Mouse (Mus musculus) midbrain, embryonic 11.5 days (tissue): Measurements from ENCODE around the gene Tcf12. TPM values are rescaled to one million over a fixed set of nuclear protein-coding genes. Genes with fewer than 3 reads are reported as not detected.

Experiments used
- ATAC-seq: fragments of 200-750 bp; cut with Nextera tagmentation; 2 replicates; pipeline ENCODE4 v1.8.0; 2017; ENCODE audit warnings: moderate TSS enrichment, moderate library complexity; ENCODE audit not compliant: low FRiP score
- DNase-seq: peaks from one replicate; pipeline ENCODE4 v3.0.0; 2015; ENCODE audit warnings: low spot score; ENCODE audit errors: missing footprints
- H3K27ac ChIP-seq: fragments of 300-500 bp; sonication (generic); 2 replicates; pipeline ENCODE4 v1.5.1; 2014; ENCODE audit warnings: low read depth, low read length
- H3K27me3 ChIP-seq: fragments of 300-500 bp; sonication (generic); 2 replicates; pipeline ENCODE4 v1.6.1; 2014; ENCODE audit warnings: mild to moderate bottlenecking, low read length, moderate library complexity, mixed read lengths; ENCODE audit not compliant: control insufficient read depth, insufficient read depth
- H3K36me3 ChIP-seq: fragments of 300-500 bp; sonication (generic); 2 replicates; pipeline ENCODE4 v1.6.1; 2014; ENCODE audit warnings: mild to moderate bottlenecking, low read length, moderate library complexity, mixed read lengths; ENCODE audit not compliant: control insufficient read depth, insufficient read depth
- H3K4me1 ChIP-seq: fragments of 300-500 bp; sonication (generic); 2 replicates; pipeline ENCODE4 v1.6.1; 2014; ENCODE audit warnings: low read length; ENCODE audit not compliant: control insufficient read depth, insufficient read depth
- H3K4me2 ChIP-seq: fragments of 300-500 bp; sonication (generic); 2 replicates; pipeline ENCODE4 v1.6.1; 2014; ENCODE audit warnings: mild to moderate bottlenecking, moderate library complexity
- H3K4me3 ChIP-seq: fragments of 300-500 bp; sonication (generic); 2 replicates; pipeline ENCODE4 v1.5.1; 2014; ENCODE audit warnings: low read depth, low read length
- H3K9ac ChIP-seq: fragments of 300-500 bp; sonication (generic); 2 replicates; pipeline ENCODE4 v1.6.1; 2014; ENCODE audit warnings: low read length
- H3K9me3 ChIP-seq: fragments of 300-500 bp; sonication (generic); 2 replicates; pipeline ENCODE4 v1.6.1; 2016; ENCODE audit warnings: low read length; ENCODE audit not compliant: control insufficient read depth
- WGBS: fragments of 180-500 bp; shearing (Covaris S2); extraction: QIAGEN DNeasy Blood & Tissue Kit; methylation state at CpG from one replicate; pipeline ENCODE4 v1.1.7; 2014; 5-methylcytosine and 5-hydroxymethylcytosine counted together
- polyA plus RNA-seq: library from polyadenylated mRNA; unstranded; fragments of >200 nt; fragmentation: Nextera tagmentation; extraction: Ambion mirVana; gene quantifications from 2 replicates; pipeline ENCODE4 v1.2.1, GENCODE M21; 2014

The Tcf12 gene
- polyA plus RNA-seq, 1 experiment from 2014 or later = 211 TPM

GRCm38 (mm10) chr9:72132728-72133088 is 21.0 kb upstream of the Tcf12 start:
- Histone ChIP-seq H3K4me1 (no peaks in the 10 kb centered on the region; the same call in 1 of the 2 replicates), H3K4me2 (peak overlapping the region; percentile 86), H3K9ac (peak overlapping the region; percentile 76), H3K27me3 (no peaks in the 10 kb centered on the region), H3K27ac (peak overlapping the region; percentile 83), H3K4me3 (peak overlapping the region; percentile 37), H3K36me3 (no peaks in the 10 kb centered on the region), H3K9me3 (no peaks in the 10 kb centered on the region)
- no peak for ATAC-seq
- DNase-seq = no peak
- under 1% methylated on average over 28 of the region's 29 CpGs for WGBS

- WGBS = 90% methylated on average over 4 of the region's 4 CpGs
- Histone ChIP-seq H3K9me3 (no peaks in the 10 kb centered on the region), H3K4me3 (no peak overlapping the region), H3K27me3 (no peaks in the 10 kb centered on the region), H3K36me3 (no peaks in the 10 kb centered on the region), H3K9ac (no peak overlapping the region), H3K4me2 (no peak overlapping the region), H3K27ac (no peak overlapping the region), H3K4me1 (no peaks in the 10 kb centered on the region; the same call in 1 of the 2 replicates)
- DNase-seq (peak; percentile 19), ATAC-seq (no peak)
Measured at GRCm38 (mm10) chr9:72129884-72130283, 18.2 kb upstream of the Tcf12 start.

- H3K9ac ChIP-seq = no peak overlapping the region
- ATAC-seq (no peak), DNase-seq (no peak)
- H3K4me3 ChIP-seq = no peak overlapping the region
- WGBS = 97% methylated on average over 1 of the region's 1 CpGs
- H3K36me3 ChIP-seq = no peaks in the 10 kb centered on the region
- H3K4me1 ChIP-seq = no peaks in the 10 kb centered on the region
- no peaks in the 10 kb centered on the region for H3K27me3 ChIP-seq
- H3K27ac ChIP-seq = no peak overlapping the region
- no peak overlapping the region for H3K4me2 ChIP-seq
- H3K9me3 ChIP-seq = no peaks in the 10 kb centered on the region
Measured at GRCm38 (mm10) chr9:72125442-72125841, 13.8 kb upstream of the Tcf12 start.

GRCm38 (mm10) chr9:72118490-72118889 is 6.8 kb upstream of the Tcf12 start:
- ATAC-seq (no peak), DNase-seq (no peak)
- no peak overlapping the region for H3K27ac ChIP-seq
- no peaks in the 10 kb centered on the region for H3K36me3 ChIP-seq
- H3K27me3 ChIP-seq = no peaks in the 10 kb centered on the region
- no peak overlapping the region for H3K9ac ChIP-seq
- H3K4me1 ChIP-seq = no peaks in the 10 kb centered on the region
- H3K9me3 ChIP-seq = no peaks in the 10 kb centered on the region
- no peak overlapping the region for H3K4me2 ChIP-seq
- no peak overlapping the region for H3K4me3 ChIP-seq

- peak; percentile 96 for DNase-seq
- peak overlapping the region; percentile 97 for H3K27ac ChIP-seq
- H3K9ac ChIP-seq = peak overlapping the region; percentile 100
- peak overlapping the region; percentile 99 for H3K4me3 ChIP-seq
- 0% methylated on average over 83 of the region's 90 CpGs for WGBS
- peaks cover 18% of the 10 kb centered on the region for H3K4me1 ChIP-seq
- no peaks in the 10 kb centered on the region for H3K27me3 ChIP-seq
- no peaks in the 10 kb centered on the region for H3K36me3 ChIP-seq
- no peaks in the 10 kb centered on the region for H3K9me3 ChIP-seq
- peak; percentile 80 for ATAC-seq
- peak overlapping the region; percentile 80 for H3K4me2 ChIP-seq
Measured at GRCm38 (mm10) chr9:72111004-72111621, 558 bp downstream of the Tcf12 start.

GRCm38 (mm10) chr9:72110627-72111003 is 1.1 kb downstream of the Tcf12 start:
- DNase-seq (peak; percentile 96), ATAC-seq (peak; percentile 51)
- Histone ChIP-seq H3K4me3 (peak overlapping the region; percentile 99), H3K9me3 (no peaks in the 10 kb centered on the region), H3K36me3 (no peaks in the 10 kb centered on the region), H3K9ac (peak overlapping the region; percentile 100), H3K4me2 (peak overlapping the region; percentile 80), H3K27me3 (no peaks in the 10 kb centered on the region), H3K4me1 (peaks cover 18% of the 10 kb centered on the region), H3K27ac (peak overlapping the region; percentile 97)
- 0% methylated on average over 23 of the region's 23 CpGs for WGBS

GRCm38 (mm10) chr9:72103471-72103870 is 8.2 kb downstream of the Tcf12 start:
- ATAC-seq (no peak), DNase-seq (no peak)
- Histone ChIP-seq H3K4me1 (peaks cover 5% of the 10 kb centered on the region; the same call in 1 of the 2 replicates), H3K27ac (no peak overlapping the region), H3K27me3 (no peaks in the 10 kb centered on the region), H3K4me2 (no peak overlapping the region), H3K9ac (no peak overlapping the region), H3K36me3 (no peaks in the 10 kb centered on the region), H3K4me3 (no peak overlapping the region), H3K9me3 (no peaks in the 10 kb centered on the region)
- WGBS = 86% methylated on average over 1 of the region's 1 CpGs

- no peak for ATAC-seq
- H3K4me1 ChIP-seq = no peaks in the 10 kb centered on the region
- no peak for DNase-seq
- no peak overlapping the region for H3K9ac ChIP-seq
- H3K4me3 ChIP-seq = no peak overlapping the region
- H3K4me2 ChIP-seq = no peak overlapping the region
- no peaks in the 10 kb centered on the region for H3K9me3 ChIP-seq
- peaks cover 3% of the 10 kb centered on the region; the same call in 1 of the 2 replicates for H3K36me3 ChIP-seq
- WGBS = 81% methylated on average over 7 of the region's 7 CpGs
- no peak overlapping the region for H3K27ac ChIP-seq
- no peaks in the 10 kb centered on the region for H3K27me3 ChIP-seq
Measured at GRCm38 (mm10) chr9:72099945-72100685, 11.6 kb downstream of the Tcf12 start.

GRCm38 (mm10) chr9:72098056-72098455 is 13.6 kb downstream of the Tcf12 start:
- no peaks in the 10 kb centered on the region for H3K27me3 ChIP-seq
- no peak for ATAC-seq
- H3K36me3 ChIP-seq = peaks cover 3% of the 10 kb centered on the region; the same call in 1 of the 2 replicates
- H3K4me3 ChIP-seq = no peak overlapping the region
- DNase-seq = no peak
- H3K4me1 ChIP-seq = no peaks in the 10 kb centered on the region
- no peak overlapping the region for H3K4me2 ChIP-seq
- no peak overlapping the region for H3K27ac ChIP-seq
- 97% methylated on average over 2 of the region's 2 CpGs for WGBS
- H3K9ac ChIP-seq = no peak overlapping the region
- H3K9me3 ChIP-seq = no peaks in the 10 kb centered on the region
